Mouse (Mus musculus) myocyte (in vitro differentiated cells): ENCODE results near the gene Olfr1367. TPM values are rescaled to one million over a fixed set of nuclear protein-coding genes. Genes with fewer than 3 reads are reported as not detected.

Experiments
- H3K27me3 ChIP-seq: one replicate; pipeline ENCODE4 v1.6.1; 2011; ENCODE audit not compliant: control insufficient read depth, insufficient read depth, insufficient read length
- H3K36me3 ChIP-seq: one replicate; pipeline ENCODE4 v1.6.1; 2011; ENCODE audit not compliant: control insufficient read depth, insufficient read depth
- H3K4me2 ChIP-seq: one replicate; pipeline ENCODE4 v1.6.1; 2011; ENCODE audit warnings: low read depth, control low read depth
- H3K4me3 ChIP-seq: one replicate; pipeline ENCODE4 v1.5.1; 2011; ENCODE audit warnings: mild to moderate bottlenecking, control low read depth, moderate library complexity
- H3K79me2 ChIP-seq: one replicate; pipeline ENCODE4 v1.6.1; 2011; ENCODE audit not compliant: control insufficient read depth, insufficient read depth
- H3ac ChIP-seq: one replicate; pipeline ENCODE4 v1.6.1; 2011; ENCODE audit not compliant: control insufficient read depth, insufficient read length
- CEBPB ChIP-seq: IDR thresholded peaks from 2 replicates; pipeline ENCODE4 v1.6.1; 2011; ENCODE audit warnings: mild to moderate bottlenecking, moderate library complexity; ENCODE audit not compliant: poor library complexity, insufficient read depth, severe bottlenecking
- E2F4 ChIP-seq: IDR thresholded peaks from one replicate; pipeline ENCODE4 v1.6.1; 2011; ENCODE audit warnings: mild to moderate bottlenecking, control low read depth, moderate library complexity; ENCODE audit not compliant: insufficient read depth
- MAX ChIP-seq: IDR thresholded peaks from one replicate; pipeline ENCODE4 v1.6.1; 2011; ENCODE audit warnings: low read depth, mild to moderate bottlenecking, control low read depth
- MYOD1 ChIP-seq, 3 experiments: IDR thresholded peaks; one replicate each; pipeline ENCODE4 v1.6.1; 2011; ENCODE audit warnings: control low read depth in 2 of 3, low read depth in 2 of 3, mild to moderate bottlenecking in 2 of 3, moderate library complexity in 1 of 3; ENCODE audit not compliant: insufficient read length in 2 of 3, control insufficient read depth in 1 of 3
- MYOG ChIP-seq, 3 experiments: IDR thresholded peaks; one replicate each; pipeline ENCODE4 v1.6.1; 2011; ENCODE audit warnings: control low read depth in 2 of 3, low read depth in 2 of 3, mild to moderate bottlenecking in 2 of 3; ENCODE audit not compliant: insufficient read length in 2 of 3, control insufficient read depth in 1 of 3, insufficient read depth in 1 of 3
- POLR2A ChIP-seq: IDR thresholded peaks from one replicate; pipeline ENCODE4 v1.6.1; 2011; ENCODE audit warnings: low read depth, mild to moderate bottlenecking, control low read depth, moderate library complexity; ENCODE audit not compliant: insufficient read length
- POLR2AphosphoS2 ChIP-seq: IDR thresholded peaks from one replicate; pipeline ENCODE4 v1.6.1; 2011; ENCODE audit warnings: low read depth, control low read depth; ENCODE audit not compliant: insufficient read length
- REST ChIP-seq: IDR thresholded peaks from one replicate; pipeline ENCODE4 v1.6.1; 2011; ENCODE audit warnings: mild to moderate bottlenecking, control low read depth, moderate library complexity; ENCODE audit not compliant: insufficient read depth, insufficient read length
- SRF ChIP-seq: IDR thresholded peaks from one replicate; pipeline ENCODE4 v1.6.1; 2011; ENCODE audit warnings: low read depth; ENCODE audit not compliant: control insufficient read depth, insufficient read length
- TCF12 ChIP-seq: IDR thresholded peaks from one replicate; pipeline ENCODE4 v1.6.1; 2011; ENCODE audit warnings: mild to moderate bottlenecking, control low read depth; ENCODE audit not compliant: poor library complexity, insufficient read depth, severe bottlenecking
- TCF3 ChIP-seq: IDR thresholded peaks from one replicate; pipeline ENCODE4 v1.6.1; 2011; ENCODE audit warnings: low read depth, control low read depth; ENCODE audit not compliant: insufficient read length
- USF1 ChIP-seq: IDR thresholded peaks from one replicate; pipeline ENCODE4 v1.6.1; 2011; ENCODE audit warnings: low read depth, mild to moderate bottlenecking, control low read depth, moderate library complexity
- polyA plus RNA-seq: library from polyadenylated mRNA; unstranded; fragments of >200 nt; fragmentation: generic; extraction: Trizol; gene quantifications from one replicate; pipeline ENCODE4 v1.2.1, GENCODE M21; 2012; ENCODE audit warnings: missing spikeins

The Olfr1367 gene
- polyA plus RNA-seq, 1 experiment: not detected

- H3K4me2 ChIP-seq: no peak overlapping the region
- H3K27me3 ChIP-seq: no peaks in the 10 kb centered on the region
- H3K36me3 ChIP-seq: no peaks in the 10 kb centered on the region
- H3ac ChIP-seq: no peak overlapping the region
- H3K79me2 ChIP-seq: no peaks in the 10 kb centered on the region
- TF ChIP-seq E2F4: no peak
- no peak for TF ChIP-seq MAX
- TF ChIP-seq USF1: no peak
- no peak for TF ChIP-seq MYOG (IDR thresholded peaks at IDR 0.05; ENCODE audit: control insufficient read depth in 1 of 3, insufficient read depth in 1 of 3, insufficient read length in 2 of 3, low read depth in 2 of 3)
- no peak for TF ChIP-seq TCF3
- TF ChIP-seq REST: no peak
- no peak for TF ChIP-seq CEBPB
- no peak overlapping the region for H3K4me3 ChIP-seq
These were observed 33.9 kb upstream of the Olfr1367 start for GRCm38 (mm10) chr13:21312854-21313253.

GRCm38 (mm10) chr13:21313903-21314302 lies 32.8 kb upstream of the Olfr1367 start:
- Histone ChIP-seq H3ac (no peak overlapping the region), H3K4me2 (no peak overlapping the region), H3K27me3 (no peaks in the 10 kb centered on the region), H3K4me3 (no peak overlapping the region), H3K36me3 (no peaks in the 10 kb centered on the region), H3K79me2 (no peaks in the 10 kb centered on the region)
- TF ChIP-seq MYOG (IDR thresholded peaks at IDR 0.05; ENCODE audit: control insufficient read depth in 1 of 3, insufficient read depth in 1 of 3, insufficient read length in 2 of 3, low read depth in 2 of 3): no peak
- no peak for TF ChIP-seq TCF12
- TF ChIP-seq REST: no peak
- TF ChIP-seq E2F4: no peak
- TF ChIP-seq CEBPB: no peak
- TF ChIP-seq SRF: no peak

- H3K4me3 ChIP-seq: no peak overlapping the region
- no peak overlapping the region for H3ac ChIP-seq
- H3K4me2 ChIP-seq: no peak overlapping the region
- H3K36me3 ChIP-seq: no peaks in the 10 kb centered on the region
- H3K79me2 ChIP-seq: no peaks in the 10 kb centered on the region
- H3K27me3 ChIP-seq: no peaks in the 10 kb centered on the region
- no peak for TF ChIP-seq CEBPB
- TF ChIP-seq USF1: no peak
- TF ChIP-seq REST: no peak
- no peak for TF ChIP-seq TCF12
- TF ChIP-seq POLR2AphosphoS2: no peak
- TF ChIP-seq TCF3: no peak
- no peak for TF ChIP-seq SRF
- TF ChIP-seq POLR2A: no peak
- no peak for TF ChIP-seq MYOD1 (IDR thresholded peaks at IDR 0.05; ENCODE audit: control insufficient read depth in 1 of 3, insufficient read length in 2 of 3, low read depth in 2 of 3)
These were observed 26.4 kb upstream of the Olfr1367 start for GRCm38 (mm10) chr13:21320262-21320661.

DNA sequence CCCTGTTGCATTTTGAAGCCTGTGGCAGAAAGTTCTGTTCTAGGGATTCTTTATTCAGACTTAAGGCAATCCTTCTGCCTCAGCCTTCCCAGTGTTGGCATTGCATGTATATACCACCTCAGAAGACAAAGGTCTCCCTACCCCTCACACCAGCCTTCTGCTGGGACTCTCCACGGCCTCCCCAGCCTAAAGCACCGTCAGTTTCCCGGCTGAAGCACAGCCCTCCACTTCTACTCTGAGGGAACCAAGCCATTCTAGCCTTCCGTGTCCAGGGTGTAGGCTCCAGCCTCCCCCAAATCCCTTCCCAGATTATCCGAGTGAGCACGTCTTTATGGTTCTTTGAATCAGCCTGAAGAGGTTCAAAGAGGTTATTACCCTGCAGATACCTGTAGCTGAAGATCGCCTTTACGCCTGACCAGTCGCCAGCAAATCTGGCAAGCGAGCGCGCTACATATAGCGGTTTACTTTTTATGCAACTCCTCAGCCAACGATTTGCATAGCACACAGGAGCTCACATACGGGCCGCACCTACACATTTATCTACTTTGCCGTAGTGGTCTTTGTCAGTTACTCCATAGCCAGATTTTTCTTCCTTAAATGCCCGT lies 24.7 kb upstream of the Olfr1367 start:
- H3ac ChIP-seq: no peak overlapping the region
- no peak for TF ChIP-seq CEBPB
- TF ChIP-seq TCF12: no peak
- TF ChIP-seq USF1: no peak
- no peak for TF ChIP-seq TCF3
- no peak for TF ChIP-seq REST
- TF ChIP-seq MYOG (IDR thresholded peaks at IDR 0.05; ENCODE audit: control insufficient read depth in 1 of 3, insufficient read depth in 1 of 3, insufficient read length in 2 of 3, low read depth in 2 of 3): no peak
- no peak for TF ChIP-seq MYOD1 (IDR thresholded peaks at IDR 0.05; ENCODE audit: control insufficient read depth in 1 of 3, insufficient read length in 2 of 3, low read depth in 2 of 3)
- TF ChIP-seq POLR2AphosphoS2: no peak
- TF ChIP-seq MAX: no peak
- no peak for TF ChIP-seq POLR2A
- TF ChIP-seq E2F4: no peak
- no peak for TF ChIP-seq SRF
- no peak overlapping the region for H3K4me2 ChIP-seq
- H3K27me3 ChIP-seq: no peaks in the 10 kb centered on the region
- H3K79me2 ChIP-seq: no peaks in the 10 kb centered on the region
- H3K36me3 ChIP-seq: no peaks in the 10 kb centered on the region
- H3K4me3 ChIP-seq: no peak overlapping the region
